Mouse (Mus musculus) forelimb bud, embryonic 11.5 days (tissue): Measurements from ENCODE around the gene Uqcrq.

Experiments used
- DNase-seq: peaks from one replicate; pipeline ENCODE4 v3.0.0-alpha.2; 2012; ENCODE audit warnings: low read depth, low spot score

The Uqcrq gene

DNA sequence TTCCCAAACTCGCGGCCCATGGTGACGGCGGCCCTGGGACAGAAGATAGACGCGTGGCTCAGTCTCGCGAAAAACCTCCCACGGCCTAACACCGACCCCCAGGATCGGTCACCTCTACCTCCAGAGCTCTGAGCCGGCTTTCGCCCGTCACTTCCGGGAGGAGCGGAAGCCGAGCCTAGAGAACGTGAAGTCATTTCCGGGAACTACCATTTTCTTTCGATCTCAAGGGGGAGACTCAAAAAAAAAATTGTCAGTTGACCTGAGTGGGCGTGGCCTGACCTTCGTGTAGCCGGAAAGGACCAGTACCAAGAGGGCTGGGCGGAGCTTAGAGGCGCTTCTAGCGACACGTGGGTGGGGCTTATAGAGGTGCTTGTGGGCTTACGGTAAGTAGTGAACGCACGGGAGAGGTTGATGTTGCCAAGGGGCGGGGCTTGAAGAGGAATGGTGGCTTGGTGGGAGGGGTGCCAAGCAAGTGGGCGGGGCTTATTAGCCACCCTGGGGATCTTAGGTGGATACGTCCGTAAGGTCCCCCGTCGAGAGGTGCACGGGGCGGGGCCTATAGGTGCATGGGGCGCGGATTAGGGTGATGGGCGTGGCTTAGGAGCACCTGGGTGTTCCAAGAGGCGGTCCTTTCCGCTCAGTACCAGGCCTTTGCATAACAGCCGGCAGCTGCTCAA lies at the start of gene Uqcrq, which contains the start of gene Gdf9:
TSS of gene Uqcrq (minus strand) at position 162 of the 677 bp plus-strand sequence.
TSS of gene Gdf9 (plus strand) at position 354 of the 677 bp plus-strand sequence.
- peak; percentile 99 for DNase-seq

DNA sequence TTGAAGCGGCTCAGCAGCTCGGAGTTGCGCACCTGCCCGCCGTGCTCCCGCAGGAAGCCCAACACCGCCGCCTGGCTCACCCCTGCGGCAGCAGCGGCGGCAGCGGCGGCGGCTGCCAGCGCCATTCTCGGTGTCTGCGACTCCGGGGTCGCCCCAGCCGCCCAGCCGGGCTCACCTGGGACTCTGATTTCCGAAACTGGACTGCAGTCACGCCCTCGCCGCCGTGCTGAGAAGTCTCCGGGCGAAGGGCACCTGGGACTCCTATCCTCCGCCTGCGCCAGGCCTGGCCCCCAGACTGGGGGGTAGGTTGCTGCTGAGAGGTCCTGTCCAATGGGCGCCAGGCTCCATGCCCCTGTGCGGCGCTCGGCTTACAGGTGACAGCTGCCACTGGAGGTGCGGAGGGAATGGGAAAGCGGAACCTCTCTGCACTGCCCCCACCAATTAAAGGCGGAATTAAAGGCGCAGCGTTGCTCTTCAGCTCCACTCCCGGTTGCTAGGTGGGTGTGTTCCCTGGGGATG lies 49.2 kb upstream of the Uqcrq start, which contains the start of the genes Gm9945 and Sowaha:
TSS of gene Gm9945 (plus strand) at position 384 of the 519 bp plus-strand sequence.
TSS of gene Sowaha (minus strand) at position 492 of the 519 bp plus-strand sequence.
- DNase-seq, result no peak

DNA sequence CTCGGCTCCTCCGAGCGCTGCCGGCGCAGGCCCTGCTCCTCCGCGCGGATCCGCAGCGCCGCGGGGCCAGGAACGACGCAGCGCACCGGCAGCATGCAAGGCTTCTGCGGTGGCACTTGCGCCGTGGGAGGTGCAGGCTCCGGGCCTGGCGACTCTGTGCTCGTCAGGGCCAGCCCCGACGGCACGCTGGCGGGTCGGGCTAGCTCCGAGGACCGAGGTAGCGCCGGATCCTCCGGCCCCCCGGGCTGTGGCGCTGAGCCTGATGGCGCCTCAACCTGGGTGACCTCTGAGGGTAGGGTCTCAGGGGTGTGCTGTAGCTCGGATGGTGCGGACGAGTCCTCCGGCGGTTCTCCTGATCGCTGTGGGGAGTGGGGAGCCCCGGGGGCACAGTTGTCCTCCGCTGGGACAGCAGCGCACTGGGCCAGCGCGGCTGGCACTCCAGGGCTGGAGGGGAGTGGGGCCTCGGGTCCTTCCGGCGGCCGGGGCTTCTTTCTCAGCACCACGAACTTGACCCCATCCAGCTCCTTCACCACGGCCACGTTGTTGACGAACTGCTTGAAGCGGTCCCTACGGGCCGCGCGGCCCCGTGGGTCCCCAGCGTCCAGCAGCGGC lies 48.6 kb upstream of the Uqcrq start:
- DNase-seq, result no peak

DNA sequence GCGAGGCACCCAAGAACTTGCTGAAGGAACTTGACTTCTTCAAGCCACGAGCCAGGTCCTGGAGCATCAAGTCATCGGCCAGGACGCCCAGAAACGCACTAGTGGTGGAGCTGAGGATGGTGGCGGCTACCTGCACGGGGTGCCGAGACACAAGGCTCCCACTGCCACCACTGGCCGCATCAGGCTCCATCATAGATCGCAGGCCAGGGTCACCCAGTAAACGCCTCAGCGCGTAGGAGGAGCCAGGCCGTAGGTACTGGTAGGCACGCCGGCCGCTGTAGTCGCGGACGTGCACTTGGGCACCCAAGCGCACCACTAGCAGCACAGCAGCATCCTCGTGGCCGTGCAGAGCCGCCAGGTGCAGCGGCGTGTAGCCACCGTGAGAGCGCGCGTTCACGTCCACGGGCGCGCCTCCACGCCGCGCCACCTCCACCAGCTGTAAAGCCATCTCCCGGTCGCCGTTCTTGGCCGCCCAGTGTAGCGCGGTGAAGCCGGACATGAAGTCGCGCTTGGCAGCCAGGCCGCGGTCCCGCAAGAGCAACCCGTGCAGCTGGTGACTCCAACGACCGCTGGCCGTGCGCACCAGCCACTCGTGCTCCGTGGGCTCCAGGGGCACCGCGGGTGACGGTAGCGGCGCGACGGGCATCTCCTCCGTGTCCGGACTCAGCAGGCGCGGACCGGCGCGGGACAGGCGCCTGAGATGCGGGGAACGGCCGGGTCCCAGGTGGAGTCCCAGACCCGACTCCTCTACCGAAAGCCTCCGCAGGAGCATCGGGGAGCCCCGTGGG lies 47.9 kb upstream of the Uqcrq start:
- DNase-seq, result no peak

DNA sequence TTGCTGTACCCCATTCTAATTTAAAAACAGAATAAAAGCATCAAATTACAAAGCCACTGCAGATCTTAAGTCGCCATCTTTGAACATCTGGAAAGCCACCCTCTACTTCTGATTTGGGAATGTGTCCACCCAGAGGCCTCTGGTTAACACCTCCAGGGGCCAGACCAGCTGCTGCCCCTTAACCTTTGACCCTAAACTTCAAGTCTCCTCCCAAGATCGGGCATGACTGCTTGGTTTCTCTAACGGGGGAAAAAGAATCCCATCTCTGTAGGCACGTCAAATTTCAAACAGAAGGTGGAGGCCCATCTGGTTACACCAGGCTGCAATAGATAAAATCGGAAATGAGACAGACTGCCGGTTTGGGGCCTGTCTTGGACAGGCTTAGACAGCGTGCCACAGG lies 47.2 kb upstream of the Uqcrq start:
- no peak for DNase-seq

DNA sequence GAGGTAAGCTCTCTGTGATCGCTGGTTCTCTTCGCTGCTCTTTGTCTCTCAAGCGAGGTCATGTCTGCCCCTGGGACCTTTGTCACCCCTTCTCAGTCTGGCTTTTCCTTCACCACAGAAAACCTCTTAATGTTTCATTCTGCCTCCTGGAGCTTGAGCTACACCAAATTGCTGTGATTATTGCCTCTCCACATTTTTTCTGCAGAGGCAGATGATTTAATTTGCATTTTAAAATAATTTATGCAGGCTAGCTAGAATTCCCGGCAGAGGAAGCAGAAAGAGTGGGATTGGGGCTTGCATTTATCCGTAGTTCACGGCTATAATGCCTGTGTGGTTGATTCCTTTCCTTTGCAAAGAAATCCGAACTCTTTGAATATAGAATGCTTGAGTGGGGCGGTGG lies 45.0 kb upstream of the Uqcrq start:
- no peak for DNase-seq

DNA sequence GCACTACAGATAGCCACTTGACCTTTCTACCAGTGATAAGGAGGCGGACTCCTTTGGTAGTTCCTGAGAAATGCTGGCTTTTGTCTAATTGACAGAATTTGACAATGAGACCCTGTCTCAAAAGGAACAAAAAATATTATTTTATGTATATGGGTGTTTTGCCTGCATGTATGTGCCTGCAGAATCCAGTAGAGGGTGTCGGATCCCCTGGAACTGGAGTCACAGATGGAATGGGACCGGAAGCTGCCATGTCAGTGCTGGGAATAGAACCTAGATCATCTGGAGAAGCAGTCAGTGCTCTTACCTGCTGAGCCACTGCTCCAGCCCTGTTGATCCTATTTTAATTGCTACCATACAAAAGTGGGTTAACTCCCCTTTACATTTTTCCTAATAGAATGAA lies 42.1 kb upstream of the Uqcrq start:
- no peak for DNase-seq

DNA sequence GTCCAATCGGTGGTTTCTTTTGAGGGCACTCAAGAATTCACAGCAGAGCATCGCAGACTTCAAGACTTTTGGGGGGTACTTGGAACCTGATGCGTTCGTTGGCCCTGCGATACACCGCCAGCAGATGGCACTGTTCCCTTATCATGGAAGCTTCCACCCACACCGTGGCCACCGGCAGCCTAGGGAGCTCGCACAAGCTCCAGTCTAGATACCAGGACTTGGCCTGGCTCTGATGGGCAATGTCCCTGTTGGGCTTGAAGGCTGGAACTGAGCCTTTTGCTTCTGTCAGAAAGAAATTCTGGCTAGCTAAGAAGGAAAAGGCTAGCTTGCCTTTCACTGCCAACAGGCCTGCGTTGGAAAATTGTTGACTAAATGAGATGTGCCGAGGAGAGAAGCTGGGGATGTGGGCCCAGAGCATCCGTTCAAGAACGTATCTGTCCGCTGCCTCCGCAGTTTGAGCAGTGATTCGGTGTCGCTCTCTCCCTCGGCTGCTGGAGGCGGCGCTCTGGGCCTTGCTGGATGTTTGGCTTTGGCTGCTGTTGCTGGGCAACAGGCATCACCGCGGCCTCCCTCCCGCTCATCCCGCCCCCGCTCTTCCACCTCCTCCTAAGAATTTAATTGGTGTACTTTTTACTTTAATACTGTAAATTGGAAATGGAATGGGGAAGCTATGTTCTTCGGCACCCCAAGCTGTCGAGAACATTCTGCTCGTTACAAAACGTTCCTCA lies 39.5 kb upstream of the Uqcrq start, which contains the start of gene Gm9837:
TSS of gene Gm9837 (minus strand) at position 512 of the 728 bp plus-strand sequence.
- peak; percentile 92 for DNase-seq

DNA sequence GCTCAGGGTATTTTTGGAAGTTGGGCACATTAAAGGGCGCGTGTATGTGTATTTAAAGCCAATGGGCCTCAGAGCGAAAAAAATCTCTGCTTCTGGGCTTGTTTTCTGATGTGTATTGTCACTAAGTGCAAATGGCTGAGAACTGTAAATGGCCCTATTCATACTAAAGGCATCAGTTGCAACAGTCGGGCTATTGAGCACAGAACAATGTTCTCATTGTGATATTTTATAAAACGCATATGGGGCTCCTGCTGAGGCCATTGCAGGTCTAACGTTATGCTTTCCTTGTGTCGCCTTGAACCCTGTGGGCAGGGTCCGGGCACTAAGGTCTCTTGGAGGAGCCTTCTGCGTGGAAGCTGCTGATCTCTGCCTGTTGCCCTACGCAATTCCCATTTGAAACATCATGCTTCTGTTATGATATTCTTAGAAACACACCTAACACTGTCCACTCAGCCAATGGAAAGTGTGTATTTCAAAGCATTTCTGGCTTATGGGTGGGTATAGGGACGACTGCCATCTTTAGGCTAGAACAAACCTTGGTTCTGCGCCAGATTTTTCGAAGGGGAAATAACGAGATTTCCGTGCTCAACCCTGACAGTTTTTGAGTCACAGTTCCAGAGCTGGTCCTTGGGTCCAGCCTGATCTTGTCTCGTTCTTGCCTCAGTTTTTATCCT lies 38.8 kb upstream of the Uqcrq start:
- DNase-seq, result no peak

DNA sequence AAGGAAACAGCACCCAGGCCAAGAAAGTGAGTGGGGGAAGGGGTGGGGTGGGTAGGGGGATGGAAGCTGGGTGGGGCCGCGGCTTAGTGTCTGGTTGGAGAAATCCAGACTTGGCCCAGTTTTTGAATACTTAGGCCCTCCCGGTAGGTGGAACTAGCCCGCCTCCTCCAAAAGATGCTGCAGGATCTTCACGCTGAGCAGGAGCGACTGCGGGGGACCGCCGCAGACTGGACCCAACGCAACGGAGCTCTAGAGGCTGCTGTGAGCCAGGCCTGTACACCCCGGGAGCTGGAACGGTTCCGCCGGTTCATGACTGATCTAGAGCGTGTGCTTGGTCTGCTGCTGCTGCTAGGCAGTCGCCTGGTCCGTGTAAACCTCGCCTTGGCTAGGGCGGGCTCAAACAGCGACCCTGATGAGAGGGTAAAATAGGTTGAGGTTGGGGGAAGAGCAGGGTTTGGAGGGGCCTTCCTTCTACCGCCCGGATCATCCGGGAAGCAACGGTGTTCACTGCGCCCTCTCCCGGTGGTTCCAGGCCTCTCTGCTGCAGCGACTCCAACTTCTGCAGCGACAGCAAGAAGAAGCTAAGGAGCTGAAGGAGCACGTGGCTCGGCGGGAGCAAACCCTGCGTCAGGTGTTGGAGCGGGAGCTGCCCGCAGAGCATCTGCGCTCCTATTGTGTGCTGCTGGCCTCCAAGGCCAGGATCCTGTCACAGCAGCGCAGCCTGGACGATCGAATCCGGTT lies 35.8 kb upstream of the Uqcrq start:
- DNase-seq, result peak; percentile 83

DNA sequence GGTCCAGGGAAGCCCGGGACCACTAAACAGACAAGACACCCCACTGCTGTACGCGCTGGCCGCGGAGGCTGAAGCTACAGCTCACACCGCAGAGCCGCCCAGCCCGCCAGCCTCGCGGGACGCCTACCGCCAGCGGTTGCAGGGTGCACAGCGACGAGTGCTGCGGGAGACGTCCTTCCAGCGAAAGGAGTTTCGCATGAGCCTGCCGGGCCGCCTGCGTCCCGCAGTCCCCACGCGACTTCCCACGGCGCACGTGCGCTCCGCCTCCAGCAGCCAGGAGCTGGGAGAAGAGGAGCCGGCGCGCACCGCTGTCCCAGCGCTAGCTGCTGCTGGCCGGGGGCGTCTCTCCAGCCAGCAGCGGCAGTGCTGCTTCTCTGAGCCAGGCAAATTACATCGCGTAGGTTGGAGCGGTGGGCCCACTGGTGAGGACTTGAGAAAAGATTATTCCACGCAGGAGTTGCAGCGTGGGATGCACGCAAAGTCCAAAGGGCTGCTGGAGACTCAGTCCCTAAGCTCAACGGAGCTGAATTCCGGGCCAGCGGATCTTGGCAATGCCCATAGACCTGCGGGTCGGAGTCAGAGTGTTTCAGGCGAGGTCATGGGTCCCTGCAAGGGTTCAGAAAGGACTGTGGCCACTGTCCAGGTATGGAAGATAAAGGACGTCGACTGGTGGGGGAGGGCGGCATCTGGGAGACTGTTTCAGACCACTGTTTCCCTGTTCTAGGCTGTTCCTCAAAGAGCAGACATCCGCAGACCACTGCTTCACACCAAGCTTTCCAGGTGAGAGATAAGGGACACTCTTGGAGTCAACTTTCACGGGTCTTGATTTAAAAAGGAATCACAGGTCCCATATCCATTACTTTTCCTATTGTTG lies 33.2 kb upstream of the Uqcrq start:
- no peak for DNase-seq

DNA sequence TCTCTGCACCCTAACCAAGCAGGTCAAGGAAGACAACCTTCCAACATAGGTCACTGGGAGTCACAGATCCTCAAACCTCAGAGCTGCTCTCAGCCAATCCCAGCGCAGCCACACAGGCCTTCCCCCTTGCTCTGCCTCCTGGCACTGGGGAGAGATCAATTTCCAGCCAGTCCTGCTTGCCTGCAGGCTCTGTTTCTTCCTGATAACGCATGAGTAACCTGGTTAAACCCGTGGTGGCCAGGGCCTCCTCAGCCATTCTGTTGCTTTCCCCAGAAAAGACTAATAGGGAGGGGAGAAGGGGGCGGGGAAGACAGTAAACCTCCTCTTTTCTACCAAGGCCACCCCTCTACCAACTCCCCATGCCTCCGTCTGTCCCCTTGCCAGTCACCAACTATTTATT lies 31.1 kb upstream of the Uqcrq start:
- no peak for DNase-seq

DNA sequence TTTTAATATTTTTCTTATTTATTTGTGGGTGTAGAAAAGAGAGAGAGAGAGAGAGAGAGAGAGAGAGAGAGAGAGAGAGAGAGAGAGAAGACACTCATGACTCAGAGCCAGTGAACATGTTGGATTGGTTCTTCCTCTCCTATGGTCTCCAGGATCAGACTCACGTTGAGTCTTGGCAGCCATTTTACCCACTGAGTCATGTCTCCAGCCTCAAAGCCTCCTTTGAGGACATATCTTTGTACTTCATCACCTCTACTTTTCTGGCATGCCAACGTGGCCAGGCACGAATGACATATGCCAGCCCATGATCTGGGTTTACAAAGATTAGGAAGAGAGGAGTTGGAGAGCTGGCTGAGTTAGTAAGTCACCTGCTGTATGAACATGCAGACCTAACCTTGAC lies 29.6 kb upstream of the Uqcrq start:
- no peak for DNase-seq

DNA sequence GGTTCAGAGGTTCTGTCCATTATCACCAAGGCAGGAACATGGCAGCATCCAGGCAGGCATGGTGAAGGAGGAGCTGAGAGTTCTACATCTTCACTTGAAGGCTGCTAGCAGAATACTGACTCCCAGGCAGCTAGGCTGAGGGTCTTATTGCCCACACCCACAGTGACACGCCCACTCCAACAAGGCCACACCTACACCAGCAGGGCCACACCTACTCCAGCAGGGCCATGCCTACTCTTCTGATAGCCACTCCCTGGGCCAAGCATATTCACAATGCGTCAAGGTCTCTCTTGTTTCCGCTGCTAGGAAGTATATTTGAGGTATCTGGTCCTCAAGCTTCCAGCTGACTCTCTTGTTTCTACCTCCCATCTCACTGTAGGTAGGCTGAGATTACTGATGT lies 28.4 kb upstream of the Uqcrq start:
- no peak for DNase-seq

DNA sequence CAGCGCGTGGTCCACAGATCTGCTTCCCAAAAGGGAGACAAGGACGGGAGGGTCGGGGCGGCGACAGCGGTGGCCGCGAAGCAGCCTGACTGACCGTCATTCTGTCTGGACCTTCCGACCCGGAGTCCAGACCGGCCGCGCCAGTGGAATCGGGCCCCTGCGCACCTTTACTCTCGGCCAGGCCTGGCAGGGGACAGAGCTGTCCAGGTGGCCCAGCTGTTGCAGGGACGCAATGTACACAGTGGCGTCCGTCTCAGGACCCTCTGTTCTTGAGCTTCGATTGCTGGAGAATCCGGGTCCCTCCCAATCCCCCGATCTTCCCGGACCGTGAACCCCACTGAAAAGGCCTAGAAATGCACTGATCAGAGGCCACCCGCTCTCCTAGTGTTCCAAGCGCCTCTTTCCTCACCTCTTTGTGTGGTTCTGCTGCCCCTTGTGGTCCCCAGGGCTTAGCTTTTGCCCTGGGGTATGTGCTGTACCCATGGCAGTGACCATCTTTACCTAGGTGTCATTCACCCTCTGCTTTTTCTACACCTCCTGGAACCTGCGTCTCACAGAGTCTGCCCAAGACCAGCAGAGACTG lies 26.8 kb upstream of the Uqcrq start:
- no peak for DNase-seq

DNA sequence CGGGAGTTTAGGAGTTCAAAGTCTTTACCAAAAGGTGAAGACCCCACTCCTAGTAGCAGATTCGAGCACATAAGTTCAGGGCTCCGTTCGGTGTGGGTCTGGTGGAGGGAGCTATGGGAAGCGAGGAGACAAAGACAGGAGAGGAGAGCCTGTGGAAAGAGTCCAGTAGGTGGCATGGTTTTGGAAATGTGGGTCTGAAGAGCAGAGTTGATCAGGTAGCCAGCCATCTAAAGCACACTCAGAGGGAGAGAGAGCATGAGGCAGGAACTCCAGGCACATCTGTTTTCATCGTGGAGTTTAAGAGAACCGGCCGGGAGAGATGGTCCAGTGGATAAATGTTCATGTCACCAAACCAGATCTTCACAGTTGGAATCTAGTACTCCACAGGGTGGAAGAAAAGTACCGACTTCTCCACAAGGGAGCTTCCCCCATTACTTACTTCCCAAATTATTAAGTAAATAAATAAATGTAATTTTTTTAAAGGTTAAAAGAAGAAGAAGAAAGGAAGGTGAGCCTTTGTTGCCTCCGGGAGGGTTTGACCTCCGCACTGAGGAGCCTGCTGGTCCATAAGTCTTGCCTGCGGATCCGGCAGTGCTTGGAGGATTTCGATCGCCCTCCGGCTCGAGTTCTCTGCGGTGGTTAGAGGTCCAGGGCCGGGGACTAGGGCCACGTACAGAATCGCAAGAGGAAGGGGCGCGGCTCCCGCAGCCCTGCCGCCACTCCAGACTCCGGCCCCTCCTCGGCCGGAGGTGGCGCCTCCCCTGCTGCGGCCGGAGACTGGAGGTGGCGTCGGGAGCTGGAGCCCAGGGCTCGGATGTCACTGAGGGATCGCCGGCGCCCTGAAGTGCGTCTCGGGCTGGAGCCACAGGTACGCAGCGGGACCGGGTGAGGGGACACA lies 26.1 kb upstream of the Uqcrq start, which contains the start of the genes Gm10447 and Shroom1:
TSS of gene Gm10447 (minus strand) at position 637 of the 898 bp plus-strand sequence.
TSS of gene Shroom1 (plus strand) at position 732 of the 898 bp plus-strand sequence.
- DNase-seq, result peak; percentile 60

DNA sequence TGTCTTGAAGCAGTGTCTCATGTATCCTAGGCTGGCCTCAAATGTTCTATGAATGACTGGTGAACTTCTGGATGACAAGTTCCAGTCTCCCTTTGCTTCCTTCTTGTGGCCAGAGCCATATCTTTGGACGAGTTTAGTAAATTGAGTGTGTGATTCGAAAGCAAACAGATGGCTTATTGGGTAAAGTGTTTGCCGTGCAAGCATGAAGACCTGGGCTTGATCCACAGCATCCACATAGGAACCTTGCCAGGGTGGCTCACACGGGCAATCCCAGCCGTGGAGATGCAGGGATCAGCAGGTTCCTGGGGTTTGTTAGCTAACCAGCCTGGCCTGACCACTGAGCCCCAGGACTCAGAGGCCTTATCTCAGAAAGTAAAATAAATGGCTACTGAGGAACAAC lies 22.4 kb upstream of the Uqcrq start:
- no peak for DNase-seq

DNA sequence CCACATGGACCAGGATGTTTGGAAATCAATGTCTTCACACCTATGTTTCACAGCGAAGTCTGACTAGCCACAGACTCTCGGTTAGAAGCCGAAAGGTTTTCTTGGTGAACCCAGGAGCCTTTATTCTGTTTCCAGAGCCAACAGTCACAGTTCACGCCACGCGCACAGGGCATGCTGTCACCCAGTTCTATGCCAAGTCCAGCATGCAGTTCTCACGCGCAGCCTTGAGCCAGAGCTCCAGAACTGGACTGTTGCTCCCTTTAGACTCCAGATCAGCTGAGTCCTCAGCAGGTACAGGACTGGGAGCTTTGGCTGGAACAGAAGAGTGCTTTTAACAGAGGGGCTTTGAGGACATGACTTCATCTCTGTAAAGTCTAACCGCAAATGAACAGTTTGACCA lies 21.8 kb upstream of the Uqcrq start:
- DNase-seq, result no peak
